Mouse (Mus musculus): ENCODE measurements around the gene Dnah6. TPM values are rescaled to one million over a fixed set of nuclear protein-coding genes. Genes with fewer than 3 reads are reported as not detected.

Gene Dnah6
- polyA plus RNA-seq, 1 experiment from 2014 or later, result 0.08 TPM

- H3K9ac ChIP-seq, result peak overlapping the region; percentile 98; the same call in 1 of the 2 replicates
- H3K4me1 ChIP-seq, result peaks cover 51% of the 10 kb centered on the region
- H3K27me3 ChIP-seq (replicated peaks), result no peaks in the 10 kb centered on the region
- H3K9me3 ChIP-seq, result no peaks in the 10 kb centered on the region
- WGBS, result 72% methylated on average over 4 of the region's 4 CpGs
- peak overlapping the region; percentile 81 for H3K4me2 ChIP-seq
- peak overlapping the region; percentile 100 for H3K4me3 ChIP-seq
- 0 out of 2 replicates have a peak, but pooled peaks cover 3% of the 10 kb centered on the region for H3K36me3 ChIP-seq
- ATAC-seq (ENCODE audit: extremely low read depth, insufficient number of reproducible peaks, low FRiP score, low TSS enrichment), result no peak
- H3K27ac ChIP-seq (replicated peaks), result no peak overlapping the region
Observed at GRCm38 (mm10) chr6:73249851-73250250, 28.4 kb upstream of the Dnah6 start.

DNA sequence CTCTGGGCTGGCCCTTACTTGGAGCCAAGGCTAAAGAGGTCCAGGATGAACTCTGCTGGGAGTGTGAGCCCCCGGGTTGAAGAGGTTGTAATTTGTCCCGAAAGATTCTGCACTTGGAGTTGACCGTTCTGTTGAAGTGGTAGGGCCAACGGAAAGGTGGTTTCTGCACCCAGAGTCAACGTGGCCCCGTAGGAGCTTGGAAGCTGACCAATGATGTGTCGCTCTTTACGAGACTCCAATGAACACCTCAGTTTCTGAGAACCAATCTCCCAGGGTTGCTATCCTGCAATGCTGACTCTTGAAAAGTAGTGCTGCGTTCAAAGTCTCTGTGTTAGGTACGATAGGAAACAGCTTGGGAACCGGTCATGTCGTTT is 27.6 kb upstream of the Dnah6 start:
- Histone ChIP-seq H3K4me2 (peak overlapping the region; percentile 81), H3K4me1 (peaks cover 43% of the 10 kb centered on the region), H3K9me3 (no peaks in the 10 kb centered on the region), H3K27ac (replicated peaks) (peak overlapping the region; percentile 89), H3K4me3 (peak overlapping the region; percentile 100), H3K9ac (peak overlapping the region; percentile 98), H3K36me3 (0 out of 2 replicates have a peak, but pooled peaks cover 3% of the 10 kb centered on the region), H3K27me3 (replicated peaks) (no peaks in the 10 kb centered on the region)
- no peak for ATAC-seq (ENCODE audit: extremely low read depth, insufficient number of reproducible peaks, low FRiP score, low TSS enrichment)
- 4% methylated on average over 12 of the region's 12 CpGs for WGBS

DNA sequence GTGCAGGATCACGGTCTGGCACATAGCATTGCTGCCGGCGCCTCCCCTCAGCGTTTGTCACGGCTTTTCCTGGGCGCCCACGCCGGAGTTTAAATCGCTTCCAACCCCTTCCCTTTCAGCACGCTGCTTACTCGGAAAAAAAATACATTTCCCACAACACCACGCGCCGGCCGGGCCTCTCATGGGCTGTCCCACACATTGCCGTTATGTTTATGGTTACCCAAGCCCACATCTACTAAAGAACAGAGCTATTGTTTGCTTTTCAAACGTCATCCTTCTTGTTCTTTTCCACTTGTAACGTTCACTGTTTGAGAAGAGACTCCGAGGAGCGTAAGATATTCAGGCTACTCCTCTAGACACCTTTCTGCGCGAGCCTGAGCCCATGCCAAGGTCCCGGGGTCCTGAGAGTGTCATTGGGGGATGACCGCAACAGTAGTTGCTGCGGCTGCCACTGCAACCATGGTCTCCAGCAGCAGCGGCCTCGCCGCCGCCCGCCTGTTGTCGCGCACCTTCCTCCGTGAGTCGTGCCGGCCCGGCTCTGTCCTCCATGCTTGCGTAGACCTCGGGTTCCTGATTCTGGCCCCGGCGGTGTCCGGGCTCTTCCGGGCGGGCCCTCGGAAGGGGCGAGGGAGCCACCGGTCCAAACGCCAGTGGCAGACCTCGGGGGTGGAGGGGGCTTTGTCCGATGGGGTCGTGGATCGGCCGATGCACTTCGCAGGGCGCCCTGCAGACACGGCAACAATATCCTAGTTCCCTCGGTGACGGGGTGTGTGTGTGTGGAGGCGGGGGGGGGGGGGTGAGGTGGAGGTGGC is 27.0 kb upstream of the Dnah6 start, which contains the start of gene Suclg1:
Suclg1 (plus strand) TSS at position 146 of the 812 bp plus-strand sequence.
- under 1% methylated on average over 58 of the region's 58 CpGs for whole genome bisulfite sequencing
- H3K9ac ChIP-seq, result peak within 1 kb of the TSS; percentile 98
- peak; percentile 88 for ATAC-seq (ENCODE audit: extremely low read depth, insufficient number of reproducible peaks, low FRiP score, low TSS enrichment)

DNA sequence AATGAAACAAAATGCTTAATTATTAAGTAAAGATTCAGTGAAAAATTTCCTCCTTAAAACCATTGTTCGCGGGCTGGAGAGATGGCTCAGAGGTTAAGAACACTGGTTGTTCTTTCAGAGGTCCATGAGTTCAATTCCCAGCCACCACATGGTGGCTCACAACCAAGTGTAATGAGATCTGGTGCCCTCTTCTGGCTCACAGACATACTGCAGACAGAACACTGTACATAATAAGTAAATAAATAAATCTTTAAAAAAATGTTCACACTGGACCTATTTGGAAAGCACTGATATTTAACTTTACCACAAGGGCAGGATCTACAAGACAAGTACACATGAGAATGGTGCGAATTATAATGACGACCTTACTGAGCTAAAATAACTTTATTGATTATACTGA is 26.0 kb upstream of the Dnah6 start:
- H3K27me3 ChIP-seq (replicated peaks), result no peaks in the 10 kb centered on the region
- H3K27ac ChIP-seq (replicated peaks), result no peak overlapping the region
- H3K4me2 ChIP-seq, result peak overlapping the region; percentile 81
- H3K9ac ChIP-seq, result no peak overlapping the region
- H3K9me3 ChIP-seq, result no peaks in the 10 kb centered on the region
- 0 out of 2 replicates have a peak, but pooled peaks cover 3% of the 10 kb centered on the region for H3K36me3 ChIP-seq
- no peak for ATAC-seq (ENCODE audit: extremely low read depth, insufficient number of reproducible peaks, low FRiP score, low TSS enrichment)
- 38% methylated on average over 4 of the region's 4 CpGs for WGBS
- peak overlapping the region; percentile 100 for H3K4me3 ChIP-seq
- peaks cover 27% of the 10 kb centered on the region for H3K4me1 ChIP-seq

More for the DNA sequence above, 27.0 kb upstream of the Dnah6 start, which contains the start of gene Suclg1:
- no peaks in the 10 kb centered on the region for H3K9me3 ChIP-seq
- peak within 1 kb of the TSS; percentile 81 for H3K4me2 ChIP-seq
- H3K27ac ChIP-seq (replicated peaks), result peak within 1 kb of the TSS; percentile 89
- H3K4me3 ChIP-seq, result peak within 1 kb of the TSS; percentile 100
- 0 out of 2 replicates have a peak, but pooled peaks cover 3% of the 10 kb centered on the region for H3K36me3 ChIP-seq
- H3K27me3 ChIP-seq (replicated peaks), result no peaks in the 10 kb centered on the region
- H3K4me1 ChIP-seq, result peaks cover 37% of the 10 kb centered on the region

GRCm38 (mm10) chr6:73246821-73247220 is 25.4 kb upstream of the Dnah6 start:
- Histone ChIP-seq H3K4me3 (no peak overlapping the region), H3K27ac (replicated peaks) (no peak overlapping the region), H3K27me3 (replicated peaks) (no peaks in the 10 kb centered on the region), H3K9me3 (no peaks in the 10 kb centered on the region), H3K4me1 (peaks cover 23% of the 10 kb centered on the region), H3K9ac (no peak overlapping the region), H3K4me2 (no peak overlapping the region), H3K36me3 (no peaks in the 10 kb centered on the region)
- WGBS, result 76% methylated on average over 2 of the region's 2 CpGs
- no peak for ATAC-seq (ENCODE audit: extremely low read depth, insufficient number of reproducible peaks, low FRiP score, low TSS enrichment)

DNA sequence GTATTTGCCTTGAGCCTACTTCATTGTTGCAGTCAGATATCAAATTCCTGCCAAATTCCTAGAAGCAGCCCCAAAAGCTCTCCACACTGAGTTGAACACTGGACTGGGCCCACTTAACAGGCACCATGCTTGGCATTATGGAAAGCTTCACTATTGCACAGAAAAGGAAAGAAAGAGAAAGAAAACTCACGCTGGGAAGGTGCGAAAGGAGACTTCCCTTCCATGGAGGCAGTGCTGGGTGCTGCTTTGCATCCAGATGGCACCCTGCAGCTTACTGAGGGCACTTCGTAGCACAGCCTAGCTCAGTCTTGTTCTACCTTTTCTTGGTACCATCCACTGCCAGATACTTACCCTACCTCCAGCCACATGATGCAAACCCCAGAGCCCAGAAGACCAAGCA is 14.2 kb upstream of the Dnah6 start:
- H3K27ac ChIP-seq (replicated peaks), result no peak overlapping the region
- H3K4me2 ChIP-seq, result no peak overlapping the region
- 75% methylated on average over 3 of the region's 3 CpGs for WGBS
- no peak for ATAC-seq (ENCODE audit: extremely low read depth, insufficient number of reproducible peaks, low FRiP score, low TSS enrichment)
- no peaks in the 10 kb centered on the region for H3K36me3 ChIP-seq
- H3K4me3 ChIP-seq, result no peak overlapping the region
- H3K27me3 ChIP-seq (replicated peaks), result no peaks in the 10 kb centered on the region
- no peak overlapping the region for H3K9ac ChIP-seq
- H3K4me1 ChIP-seq, result no peaks in the 10 kb centered on the region
- peaks cover 12% of the 10 kb centered on the region; the same call in 1 of the 2 replicates for H3K9me3 ChIP-seq

DNA sequence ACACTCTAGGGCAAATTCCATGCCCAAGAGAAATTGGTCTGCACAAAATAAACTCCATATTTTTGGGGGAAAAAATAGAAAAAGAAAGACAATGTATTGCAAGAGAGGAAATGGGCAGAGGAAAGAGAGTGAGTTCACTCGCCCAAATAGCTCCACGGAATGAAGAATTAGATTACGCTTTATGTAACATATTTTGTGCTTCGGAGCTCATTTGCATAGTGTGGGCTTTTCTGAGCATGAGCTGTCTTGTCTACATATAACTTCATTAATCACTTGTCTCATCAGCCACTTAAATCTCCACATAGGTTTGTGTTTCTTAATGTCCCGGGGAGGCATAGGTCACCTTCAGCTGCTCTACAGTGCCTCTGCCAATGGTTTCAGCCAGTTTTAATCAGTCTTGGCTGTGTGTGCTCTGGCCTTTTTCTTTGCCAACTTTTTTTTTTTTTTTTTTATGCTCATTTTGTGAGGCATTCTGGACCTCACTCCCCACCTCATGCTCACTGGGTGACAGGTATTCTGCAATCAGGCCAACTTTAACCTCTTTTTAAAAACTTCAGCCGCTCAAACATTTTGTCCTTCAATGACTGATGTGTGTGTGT is 12.9 kb upstream of the Dnah6 start:
- no peak for ATAC-seq (ENCODE audit: extremely low read depth, insufficient number of reproducible peaks, low FRiP score, low TSS enrichment)
- H3K27me3 ChIP-seq (replicated peaks), result no peaks in the 10 kb centered on the region
- no peak overlapping the region for H3K9ac ChIP-seq
- H3K9me3 ChIP-seq, result peaks cover 12% of the 10 kb centered on the region; the same call in 1 of the 2 replicates
- no peaks in the 10 kb centered on the region for H3K4me1 ChIP-seq
- H3K4me3 ChIP-seq, result no peak overlapping the region
- H3K4me2 ChIP-seq, result no peak overlapping the region
- 79% methylated on average over 6 of the region's 6 CpGs for WGBS
- H3K36me3 ChIP-seq, result no peaks in the 10 kb centered on the region
- H3K27ac ChIP-seq (replicated peaks), result no peak overlapping the region

DNA sequence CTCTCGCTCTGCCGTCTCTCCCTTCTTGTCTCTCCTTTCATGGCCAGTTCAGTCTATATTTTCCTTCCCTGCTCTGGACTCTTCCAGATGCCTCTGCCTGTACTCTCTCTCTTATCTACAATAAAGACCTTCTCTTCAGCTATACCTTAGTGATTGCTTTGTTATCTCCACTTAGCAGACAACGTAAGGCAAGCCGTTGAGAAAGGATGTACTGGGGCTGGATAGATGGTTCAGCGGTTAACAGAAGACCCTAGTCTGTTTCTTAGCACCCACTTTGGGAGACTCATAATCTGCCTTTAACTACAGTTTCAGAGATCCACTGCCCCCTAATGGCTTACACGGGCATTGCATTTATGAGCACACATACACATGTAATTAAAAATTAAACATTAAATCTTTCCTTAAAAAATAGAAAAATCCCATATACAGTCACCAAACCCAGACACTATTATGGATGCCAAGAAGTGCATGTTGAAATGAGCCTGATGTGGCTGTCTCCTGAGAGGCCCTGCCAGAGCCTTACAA is 11.8 kb upstream of the Dnah6 start:
- H3K27me3 ChIP-seq (replicated peaks), result no peaks in the 10 kb centered on the region
- H3K27ac ChIP-seq (replicated peaks), result no peak overlapping the region
- H3K4me3 ChIP-seq, result no peak overlapping the region
- H3K9ac ChIP-seq, result no peak overlapping the region
- peaks cover 12% of the 10 kb centered on the region; the same call in 1 of the 2 replicates for H3K9me3 ChIP-seq
- no peak for ATAC-seq (ENCODE audit: extremely low read depth, insufficient number of reproducible peaks, low FRiP score, low TSS enrichment)
- H3K4me2 ChIP-seq, result no peak overlapping the region
- H3K4me1 ChIP-seq, result no peaks in the 10 kb centered on the region
- no peaks in the 10 kb centered on the region for H3K36me3 ChIP-seq
- 75% methylated on average over 6 of the region's 6 CpGs for WGBS

GRCm38 (mm10) chr6:73232152-73232584 is 10.7 kb upstream of the Dnah6 start:
- no peaks in the 10 kb centered on the region for H3K4me1 ChIP-seq
- peaks cover 3% of the 10 kb centered on the region; the same call in 1 of the 2 replicates for H3K9me3 ChIP-seq
- H3K36me3 ChIP-seq, result no peaks in the 10 kb centered on the region
- no peak overlapping the region for H3K4me3 ChIP-seq
- no peak overlapping the region for H3K9ac ChIP-seq
- H3K4me2 ChIP-seq, result no peak overlapping the region
- 77% methylated on average over 12 of the region's 12 CpGs for WGBS
- no peak for ATAC-seq (ENCODE audit: extremely low read depth, insufficient number of reproducible peaks, low FRiP score, low TSS enrichment)
- H3K27me3 ChIP-seq (replicated peaks), result no peaks in the 10 kb centered on the region
- H3K27ac ChIP-seq (replicated peaks), result no peak overlapping the region

DNA sequence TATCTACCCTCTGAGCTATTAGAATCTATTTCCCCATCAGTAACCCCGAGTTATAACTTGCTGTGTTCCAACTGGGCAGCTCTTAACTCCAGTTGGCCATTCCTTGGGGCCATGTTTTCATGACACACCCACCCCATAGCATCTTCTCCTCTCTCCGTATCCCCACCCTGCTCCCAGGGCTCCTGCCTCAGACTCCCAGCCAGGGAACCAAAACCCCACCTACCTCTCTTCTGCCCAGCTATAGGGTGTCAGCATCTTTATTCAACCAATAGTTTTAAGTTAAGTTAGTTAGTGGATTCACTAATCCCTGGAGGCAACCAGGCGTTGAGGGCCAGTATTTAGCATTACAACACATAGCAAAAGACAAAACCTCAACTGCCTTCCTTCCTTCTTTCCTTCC is 7.4 kb upstream of the Dnah6 start:
- 0 out of 2 replicates have a peak overlapping the region, but pooled peaks have one; percentile 15 for H3K27ac ChIP-seq (replicated peaks)
- 64% methylated on average over 3 of the region's 3 CpGs for WGBS

GRCm38 (mm10) chr6:73228408-73228807 is 7.0 kb upstream of the Dnah6 start:
- Histone ChIP-seq H3K4me2 (no peak overlapping the region), H3K4me1 (peaks cover 8% of the 10 kb centered on the region; the same call in 1 of the 2 replicates), H3K27ac (replicated peaks) (0 out of 2 replicates have a peak overlapping the region, but pooled peaks have one; percentile 15), H3K27me3 (replicated peaks) (no peaks in the 10 kb centered on the region), H3K4me3 (no peak overlapping the region), H3K36me3 (no peaks in the 10 kb centered on the region), H3K9ac (no peak overlapping the region), H3K9me3 (no peaks in the 10 kb centered on the region)
- no peak for ATAC-seq (ENCODE audit: extremely low read depth, insufficient number of reproducible peaks, low FRiP score, low TSS enrichment)
- 31% methylated on average over 4 of the region's 4 CpGs for WGBS

More for the DNA sequence above, 7.4 kb upstream of the Dnah6 start:
- Histone ChIP-seq H3K9ac (no peak overlapping the region), H3K4me3 (no peak overlapping the region), H3K27me3 (replicated peaks) (no peaks in the 10 kb centered on the region), H3K4me1 (peaks cover 5% of the 10 kb centered on the region; the same call in 1 of the 2 replicates), H3K36me3 (no peaks in the 10 kb centered on the region), H3K4me2 (no peak overlapping the region), H3K9me3 (no peaks in the 10 kb centered on the region)
- no peak for ATAC-seq (ENCODE audit: extremely low read depth, insufficient number of reproducible peaks, low FRiP score, low TSS enrichment)

Measured in heart, embryonic 13.5 days (tissue).